Mouse (Mus musculus): Measurements from ENCODE around the gene Depp1. TPM values are rescaled to one million over a fixed set of nuclear protein-coding genes. Genes with fewer than 3 reads are reported as not detected.
A peak's percentile ranks its signal among the peaks of the same experiment; 100 is the strongest.

Depp1 gene
- total and polyA plus RNA-seq, 2 experiments from 2014 or later: 41.3 to 347 TPM

- Histone ChIP-seq H3K36me3 (replicated peaks; ENCODE audit: control insufficient read depth, insufficient read depth, low read length) (no peaks in the 10 kb centered on the region), H3K9ac (replicated peaks; ENCODE audit: low read depth, low read length) (no peak overlapping the region), H3K27ac (ENCODE audit: low read depth) (no peak overlapping the region), H3K27me3 (ENCODE audit: control insufficient read depth, insufficient read depth, low read length) (no peaks in the 10 kb centered on the region), H3K4me3 (ENCODE audit: low read depth, low read length) (no peak overlapping the region), H3K4me1 (ENCODE audit: control insufficient read depth, insufficient read depth) (no peaks in the 10 kb centered on the region), H3K4me2 (ENCODE audit: low read depth, low read length) (no peak overlapping the region), H3K9me3 (replicated peaks; ENCODE audit: control insufficient read depth, low read length) (no peaks in the 10 kb centered on the region)
- ATAC-seq (ENCODE audit: insufficient read depth, low read depth) (no peak), DNase-seq (ENCODE audit: low spot score) (no peak)
- TF ChIP-seq CTCF (IDR thresholded peaks at IDR 0.05; ENCODE audit: low read depth) (no peak), EP300 (IDR thresholded peaks at IDR 0.05; ENCODE audit: low read depth) (no peak)
- 76% methylated on average over 4 of the region's 4 CpGs for WGBS
Measured at GRCm38 (mm10) chr6:116693639-116694038, 43.2 kb downstream of the Depp1 start.

- H3K4me2 ChIP-seq (ENCODE audit: low read depth, low read length): no peak overlapping the region
- no peak overlapping the region for H3K4me3 ChIP-seq (ENCODE audit: low read depth, low read length)
- no peaks in the 10 kb centered on the region for H3K36me3 ChIP-seq (replicated peaks; ENCODE audit: control insufficient read depth, insufficient read depth, low read length)
- H3K27ac ChIP-seq (ENCODE audit: low read depth): no peak overlapping the region
- no peaks in the 10 kb centered on the region for H3K27me3 ChIP-seq (ENCODE audit: control insufficient read depth, insufficient read depth, low read length)
- DNase-seq (ENCODE audit: low spot score) (no peak), ATAC-seq (ENCODE audit: insufficient read depth, low read depth) (no peak)
- H3K9ac ChIP-seq (replicated peaks; ENCODE audit: low read depth, low read length): no peak overlapping the region
- TF ChIP-seq EP300 (IDR thresholded peaks at IDR 0.05; ENCODE audit: low read depth): no peak
- no peak for TF ChIP-seq CTCF (IDR thresholded peaks at IDR 0.05; ENCODE audit: low read depth)
- no peaks in the 10 kb centered on the region for H3K9me3 ChIP-seq (replicated peaks; ENCODE audit: control insufficient read depth, low read length)
- H3K4me1 ChIP-seq (ENCODE audit: control insufficient read depth, insufficient read depth): no peaks in the 10 kb centered on the region
- WGBS: 53% methylated on average over 3 of the region's 3 CpGs
Measured at GRCm38 (mm10) chr6:116694346-116694745, 43.9 kb downstream of the Depp1 start.

GRCm38 (mm10) chr6:116697413-116697812 is 47.0 kb downstream of the Depp1 start:
- ATAC-seq (ENCODE audit: insufficient read depth, low read depth) (peak; percentile 44; the same call in 1 of the 2 replicates), DNase-seq (ENCODE audit: low spot score) (no peak)
- Histone ChIP-seq H3K9ac (replicated peaks; ENCODE audit: low read depth, low read length) (no peak overlapping the region), H3K4me1 (ENCODE audit: control insufficient read depth, insufficient read depth) (no peaks in the 10 kb centered on the region), H3K36me3 (replicated peaks; ENCODE audit: control insufficient read depth, insufficient read depth, low read length) (no peaks in the 10 kb centered on the region), H3K9me3 (replicated peaks; ENCODE audit: control insufficient read depth, low read length) (no peaks in the 10 kb centered on the region), H3K27ac (ENCODE audit: low read depth) (no peak overlapping the region), H3K4me2 (ENCODE audit: low read depth, low read length) (no peak overlapping the region), H3K4me3 (ENCODE audit: low read depth, low read length) (no peak overlapping the region), H3K27me3 (ENCODE audit: control insufficient read depth, insufficient read depth, low read length) (no peaks in the 10 kb centered on the region)
- WGBS: 48% methylated on average over 2 of the region's 2 CpGs
- peak; percentile 78 for TF ChIP-seq CTCF (IDR thresholded peaks at IDR 0.05; ENCODE audit: low read depth)
- no peak for TF ChIP-seq EP300 (IDR thresholded peaks at IDR 0.05; ENCODE audit: low read depth)

GRCm38 (mm10) chr6:116697896-116698425 is 47.6 kb downstream of the Depp1 start:
- WGBS: 82% methylated on average over 4 of the region's 4 CpGs
- no peak for ATAC-seq (ENCODE audit: insufficient read depth, low read depth)
- H3K9me3 ChIP-seq (replicated peaks; ENCODE audit: control insufficient read depth, low read length): no peaks in the 10 kb centered on the region
- no peak overlapping the region for H3K4me3 ChIP-seq (ENCODE audit: low read depth, low read length)
- no peak for TF ChIP-seq EP300 (IDR thresholded peaks at IDR 0.05; ENCODE audit: low read depth)
- no peak for TF ChIP-seq CTCF (IDR thresholded peaks at IDR 0.05; ENCODE audit: low read depth)
- DNase-seq (ENCODE audit: low spot score): no peak
- no peaks in the 10 kb centered on the region for H3K36me3 ChIP-seq (replicated peaks; ENCODE audit: control insufficient read depth, insufficient read depth, low read length)
- H3K27ac ChIP-seq (ENCODE audit: low read depth): no peak overlapping the region
- H3K4me2 ChIP-seq (ENCODE audit: low read depth, low read length): no peak overlapping the region
- H3K27me3 ChIP-seq (ENCODE audit: control insufficient read depth, insufficient read depth, low read length): no peaks in the 10 kb centered on the region
- no peaks in the 10 kb centered on the region for H3K4me1 ChIP-seq (ENCODE audit: control insufficient read depth, insufficient read depth)
- H3K9ac ChIP-seq (replicated peaks; ENCODE audit: low read depth, low read length): no peak overlapping the region

- H3K27me3 ChIP-seq (ENCODE audit: control insufficient read depth, insufficient read depth, low read length): no peaks in the 10 kb centered on the region
- no peaks in the 10 kb centered on the region for H3K36me3 ChIP-seq (replicated peaks; ENCODE audit: control insufficient read depth, insufficient read depth, low read length)
- no peak overlapping the region for H3K4me3 ChIP-seq (ENCODE audit: low read depth, low read length)
- no peaks in the 10 kb centered on the region for H3K9me3 ChIP-seq (replicated peaks; ENCODE audit: control insufficient read depth, low read length)
- no peak overlapping the region for H3K27ac ChIP-seq (ENCODE audit: low read depth)
- DNase-seq (ENCODE audit: low spot score): no peak
- H3K4me1 ChIP-seq (ENCODE audit: control insufficient read depth, insufficient read depth): no peaks in the 10 kb centered on the region
- ATAC-seq (ENCODE audit: insufficient read depth, low read depth): no peak
- no peak overlapping the region for H3K4me2 ChIP-seq (ENCODE audit: low read depth, low read length)
- no peak overlapping the region for H3K9ac ChIP-seq (replicated peaks; ENCODE audit: low read depth, low read length)
- TF ChIP-seq CTCF (IDR thresholded peaks at IDR 0.05; ENCODE audit: low read depth) (no peak), EP300 (IDR thresholded peaks at IDR 0.05; ENCODE audit: low read depth) (no peak)
Measured at GRCm38 (mm10) chr6:116700821-116701220, 50.4 kb downstream of the Depp1 start.

Small RNA genes within 50 kb of the gene (microRNA-seq; reads per million reads assigned to microRNA genes)
- gene Mir7043: not detected

Other genes with a start within 250 kb of the Depp1 start
- 5.6 and 14.1 TPM in 2 replicates for gene Alox5, start 189.4 kb upstream of the Depp1 start, total RNA-seq (2014; rRNA removed; ENCODE audit: low replicate concordance)
- 3.9 and 4.5 TPM in 2 replicates for gene Alox5, start 189.4 kb upstream of the Depp1 start, polyA plus RNA-seq (2015; fragmentation: Nextera tagmentation; extraction: Ambion mirVana)
- gene Olfr211, start 161.5 kb upstream of the Depp1 start, total RNA-seq (2014; rRNA removed; ENCODE audit: low replicate concordance): not detected in 2 replicates
- gene Olfr211, start 161.5 kb upstream of the Depp1 start, polyA plus RNA-seq (2015; fragmentation: Nextera tagmentation; extraction: Ambion mirVana): not detected in 2 replicates
- gene Olfr212, start 144.1 kb upstream of the Depp1 start, total RNA-seq (2014; rRNA removed; ENCODE audit: low replicate concordance): 0.19 TPM in 1 of 2 replicates, not detected in the other
- gene Olfr212, start 144.1 kb upstream of the Depp1 start, polyA plus RNA-seq (2015; fragmentation: Nextera tagmentation; extraction: Ambion mirVana): not detected in 2 replicates
- gene Olfr213, start 112.2 kb upstream of the Depp1 start, total RNA-seq (2014; rRNA removed; ENCODE audit: low replicate concordance): not detected in 2 replicates
- gene Olfr213, start 112.2 kb upstream of the Depp1 start, polyA plus RNA-seq (2015; fragmentation: Nextera tagmentation; extraction: Ambion mirVana): not detected in 2 replicates
- gene Gm5580, start 99.5 kb upstream of the Depp1 start, total RNA-seq (2014; rRNA removed; ENCODE audit: low replicate concordance): 0.11 and 0.12 TPM in 2 replicates
- 0.15 and 0.25 TPM in 2 replicates for gene Gm5580, start 99.5 kb upstream of the Depp1 start, polyA plus RNA-seq (2015; fragmentation: Nextera tagmentation; extraction: Ambion mirVana)
- not detected in 2 replicates for gene Olfr214, start 96.4 kb upstream of the Depp1 start, total RNA-seq (2014; rRNA removed; ENCODE audit: low replicate concordance)
- gene Olfr214, start 96.4 kb upstream of the Depp1 start, polyA plus RNA-seq (2015; fragmentation: Nextera tagmentation; extraction: Ambion mirVana): not detected in 2 replicates
- gene Olfr215, start 66.4 kb upstream of the Depp1 start, total RNA-seq (2014; rRNA removed; ENCODE audit: low replicate concordance): not detected in 2 replicates
- gene Olfr215, start 66.4 kb upstream of the Depp1 start, polyA plus RNA-seq (2015; fragmentation: Nextera tagmentation; extraction: Ambion mirVana): not detected in 2 replicates
- 29.1 and 33.0 TPM in 2 replicates for gene Zfp422, start 21.6 kb upstream of the Depp1 start, total RNA-seq (2014; rRNA removed; ENCODE audit: low replicate concordance)
- 49.8 and 50.7 TPM in 2 replicates for gene Zfp422, start 21.6 kb upstream of the Depp1 start, polyA plus RNA-seq (2015; fragmentation: Nextera tagmentation; extraction: Ambion mirVana)
- gene Rassf4, start 23.3 kb downstream of the Depp1 start, total RNA-seq (2014; rRNA removed; ENCODE audit: low replicate concordance): 1.6 and 2.6 TPM in 2 replicates
- gene Rassf4, start 23.3 kb downstream of the Depp1 start, polyA plus RNA-seq (2015; fragmentation: Nextera tagmentation; extraction: Ambion mirVana): 5.9 and 6.0 TPM in 2 replicates
- gene Tmem72, start 66.3 kb downstream of the Depp1 start, total RNA-seq (2014; rRNA removed; ENCODE audit: low replicate concordance): 0.15 TPM in 1 of 2 replicates, not detected in the other
- 0.01 and 0.05 TPM in 2 replicates for gene Tmem72, start 66.3 kb downstream of the Depp1 start, polyA plus RNA-seq (2015; fragmentation: Nextera tagmentation; extraction: Ambion mirVana)

Measured in heart, postnatal 0 days (tissue).